Mouse (Mus musculus) liver, embryonic 13.5 days (tissue): ENCODE data around the gene H2al1e. TPM values are rescaled to one million over a fixed set of nuclear protein-coding genes. Genes with fewer than 3 reads are reported as not detected.

Experiments
- polyA plus RNA-seq: library from polyadenylated mRNA; unstranded; fragments of >200 nt; fragmentation: Nextera tagmentation; extraction: Ambion mirVana; gene quantifications from 2 replicates; pipeline ENCODE4 v1.2.1, GENCODE M21; 2015

H2al1e gene
- polyA plus RNA-seq, 1 experiment from 2014 or later = not detected

Other genes starting within 250 kb of the H2al1e start
- gene H2al1a, start 12.7 kb upstream of the H2al1e start, polyA plus RNA-seq = not detected in 2 replicates
- gene H2al1b, start 9.5 kb upstream of the H2al1e start, polyA plus RNA-seq = not detected in 2 replicates
- gene H2al1c, start 6.3 kb upstream of the H2al1e start, polyA plus RNA-seq = not detected in 2 replicates
- not detected in 2 replicates for gene H2al1d, start 3.1 kb upstream of the H2al1e start, polyA plus RNA-seq
- gene H2al1f, start 3.2 kb downstream of the H2al1e start, polyA plus RNA-seq = not detected in 2 replicates
- not detected in 2 replicates for gene H2al1g, start 6.3 kb downstream of the H2al1e start, polyA plus RNA-seq
- not detected in 2 replicates for gene H2al1h, start 9.6 kb downstream of the H2al1e start, polyA plus RNA-seq
- not detected in 2 replicates for gene H2al1i, start 12.7 kb downstream of the H2al1e start, polyA plus RNA-seq
- not detected in 2 replicates for gene H2al1j, start 15.9 kb downstream of the H2al1e start, polyA plus RNA-seq